Mouse (Mus musculus): ENCODE data around the gene Coasy. TPM values are rescaled to one million over a fixed set of nuclear protein-coding genes. Genes with fewer than 3 reads are reported as not detected.
"Not testable (repeated sequence)": the region's sequence is repeated elsewhere in the genome, so short reads cannot be mapped to it uniquely, and the experiment has no call there.

Coasy gene
- polyA plus RNA-seq, 1 experiment from 2014 or later, result 41.6 TPM

GRCm38 (mm10) chr11:101125008-101125407 lies 42.6 kb downstream of the Coasy start:
- ATAC-seq (ENCODE audit: low FRiP score, low read depth); H3K27me3 ChIP-seq: not testable (repeated sequence)
- peaks cover 50% of the 10 kb centered on the region for H3K36me3 ChIP-seq

GRCm38 (mm10) chr11:101127075-101127474 lies 44.7 kb downstream of the Coasy start:
- 93% methylated on average over 1 of the region's 1 CpGs for WGBS
- Histone ChIP-seq H3K4me1 (no peaks in the 10 kb centered on the region), H3K4me2 (replicated peaks) (no peak overlapping the region), H3K36me3 (peaks cover 50% of the 10 kb centered on the region), H3K9me3 (peaks cover 8% of the 10 kb centered on the region; the same call in 1 of the 2 replicates), H3K27ac (no peak overlapping the region), H3K9ac (no peak overlapping the region), H3K27me3 (no peaks in the 10 kb centered on the region), H3K4me3 (no peak overlapping the region)
- no peak for ATAC-seq (ENCODE audit: low FRiP score, low read depth)

More at GRCm38 (mm10) chr11:101125008-101125407, 42.6 kb downstream of the Coasy start:
- H3K27ac ChIP-seq; H3K4me2 ChIP-seq (replicated peaks); H3K9ac ChIP-seq; H3K9me3 ChIP-seq; H3K4me3 ChIP-seq: not testable (repeated sequence)
- 97% methylated on average over 9 of the region's 9 CpGs for WGBS
- H3K4me1 ChIP-seq, result peaks cover 12% of the 10 kb centered on the region

- H3K9ac ChIP-seq, result no peak overlapping the region
- no peak overlapping the region for H3K4me2 ChIP-seq (replicated peaks)
- no peaks in the 10 kb centered on the region for H3K4me1 ChIP-seq
- H3K27me3 ChIP-seq, result no peaks in the 10 kb centered on the region
- H3K27ac ChIP-seq, result no peak overlapping the region
- ATAC-seq (ENCODE audit: low FRiP score, low read depth), result no peak
- peaks cover 31% of the 10 kb centered on the region for H3K36me3 ChIP-seq
- 81% methylated on average over 11 of the region's 11 CpGs for WGBS
- H3K4me3 ChIP-seq, result no peak overlapping the region
- H3K9me3 ChIP-seq, result peaks cover 8% of the 10 kb centered on the region; the same call in 1 of the 2 replicates
These were observed 46.7 kb downstream of the Coasy start for GRCm38 (mm10) chr11:101128996-101129577.

- ATAC-seq (ENCODE audit: low FRiP score, low read depth), result no peak
- Histone ChIP-seq H3K27ac (no peak overlapping the region), H3K27me3 (no peaks in the 10 kb centered on the region), H3K4me1 (no peaks in the 10 kb centered on the region), H3K4me3 (no peak overlapping the region), H3K9ac (no peak overlapping the region), H3K4me2 (replicated peaks) (no peak overlapping the region), H3K36me3 (peaks cover 23% of the 10 kb centered on the region), H3K9me3 (peaks cover 8% of the 10 kb centered on the region; the same call in 1 of the 2 replicates)
- WGBS, result 38% methylated on average over 18 of the region's 18 CpGs
These were observed 47.8 kb downstream of the Coasy start for GRCm38 (mm10) chr11:101130056-101130756.

GRCm38 (mm10) chr11:101131187-101131586 lies 48.8 kb downstream of the Coasy start:
- WGBS, result 90% methylated on average over 2 of the region's 2 CpGs
- Histone ChIP-seq H3K27ac (no peak overlapping the region), H3K4me2 (replicated peaks) (no peak overlapping the region), H3K9ac (no peak overlapping the region), H3K36me3 (peaks cover 13% of the 10 kb centered on the region), H3K27me3 (no peaks in the 10 kb centered on the region), H3K4me1 (no peaks in the 10 kb centered on the region), H3K4me3 (no peak overlapping the region), H3K9me3 (peaks cover 8% of the 10 kb centered on the region; the same call in 1 of the 2 replicates)
- no peak for ATAC-seq (ENCODE audit: low FRiP score, low read depth)

- WGBS, result 90% methylated on average over 6 of the region's 6 CpGs
- Histone ChIP-seq H3K4me1 (no peaks in the 10 kb centered on the region), H3K9ac (no peak overlapping the region), H3K4me2 (replicated peaks) (no peak overlapping the region), H3K27ac (no peak overlapping the region), H3K4me3 (no peak overlapping the region), H3K27me3 (no peaks in the 10 kb centered on the region), H3K36me3 (peaks cover 8% of the 10 kb centered on the region), H3K9me3 (peaks cover 3% of the 10 kb centered on the region; the same call in 1 of the 2 replicates)
- ATAC-seq (ENCODE audit: low FRiP score, low read depth), result no peak
These were observed 49.3 kb downstream of the Coasy start for GRCm38 (mm10) chr11:101131701-101132100.

- no peak for ATAC-seq (ENCODE audit: low FRiP score, low read depth)
- no peak overlapping the region for H3K4me3 ChIP-seq
- no peaks in the 10 kb centered on the region for H3K27me3 ChIP-seq
- H3K4me1 ChIP-seq, result no peaks in the 10 kb centered on the region
- H3K9ac ChIP-seq, result no peak overlapping the region
- H3K36me3 ChIP-seq, result no peaks in the 10 kb centered on the region
- WGBS, result 76% methylated on average over 12 of the region's 12 CpGs
- no peaks in the 10 kb centered on the region for H3K9me3 ChIP-seq
- H3K4me2 ChIP-seq (replicated peaks), result no peak overlapping the region
- H3K27ac ChIP-seq, result no peak overlapping the region
These were observed 50.7 kb downstream of the Coasy start for GRCm38 (mm10) chr11:101133037-101133436.

GRCm38 (mm10) chr11:101134217-101134865 lies 52.0 kb downstream of the Coasy start:
- H3K9ac ChIP-seq, result no peak overlapping the region
- H3K9me3 ChIP-seq, result no peaks in the 10 kb centered on the region
- H3K4me3 ChIP-seq, result no peak overlapping the region
- no peak for ATAC-seq (ENCODE audit: low FRiP score, low read depth)
- WGBS, result 80% methylated on average over 13 of the region's 13 CpGs
- no peaks in the 10 kb centered on the region; the same call in 1 of the 2 replicates for H3K27me3 ChIP-seq
- H3K4me2 ChIP-seq (replicated peaks), result no peak overlapping the region
- no peaks in the 10 kb centered on the region for H3K36me3 ChIP-seq
- peaks cover 5% of the 10 kb centered on the region for H3K4me1 ChIP-seq
- no peak overlapping the region for H3K27ac ChIP-seq

Other genes with a start within 250 kb of the Coasy start
- 18.9 and 19.8 TPM in 2 replicates for gene Stat5b, start 231.8 kb upstream of the Coasy start, polyA plus RNA-seq (2015; fragmentation: Nextera tagmentation; extraction: Ambion mirVana)
- gene Stat5a, start 223.2 kb upstream of the Coasy start, polyA plus RNA-seq (2015; fragmentation: Nextera tagmentation; extraction: Ambion mirVana), result 5.2 and 5.7 TPM in 2 replicates
- gene Stat3, start 143.0 kb upstream of the Coasy start, polyA plus RNA-seq (2015; fragmentation: Nextera tagmentation; extraction: Ambion mirVana), result 42.4 and 50.3 TPM in 2 replicates
- 136 and 142 TPM in 2 replicates for gene Cavin1, start 111.7 kb upstream of the Coasy start, polyA plus RNA-seq (2015; fragmentation: Nextera tagmentation; extraction: Ambion mirVana)
- 34.0 and 34.4 TPM in 2 replicates for gene Atp6v0a1, start 73.1 kb upstream of the Coasy start, polyA plus RNA-seq (2015; fragmentation: Nextera tagmentation; extraction: Ambion mirVana)
- gene Naglu, start 12.6 kb upstream of the Coasy start, polyA plus RNA-seq (2015; fragmentation: Nextera tagmentation; extraction: Ambion mirVana), result 9.4 and 9.8 TPM in 2 replicates
- gene Hsd17b1, start 4.2 kb upstream of the Coasy start, polyA plus RNA-seq (2015; fragmentation: Nextera tagmentation; extraction: Ambion mirVana), result 0.28 TPM in 1 of 2 replicates, not detected in the other
- 44.1 and 50.5 TPM in 2 replicates for gene Mlx, start 4.7 kb downstream of the Coasy start, polyA plus RNA-seq (2015; fragmentation: Nextera tagmentation; extraction: Ambion mirVana)
- gene Psmc3ip, start 12.9 kb downstream of the Coasy start, polyA plus RNA-seq (2015; fragmentation: Nextera tagmentation; extraction: Ambion mirVana), result 43.0 and 44.5 TPM in 2 replicates
- gene Retreg3, start 37.3 kb downstream of the Coasy start, polyA plus RNA-seq (2015; fragmentation: Nextera tagmentation; extraction: Ambion mirVana), result 18.7 and 20.3 TPM in 2 replicates
- 70.5 and 71.1 TPM in 2 replicates for gene Tubg1, start 37.4 kb downstream of the Coasy start, polyA plus RNA-seq (2015; fragmentation: Nextera tagmentation; extraction: Ambion mirVana)
- gene Tubg2, start 73.3 kb downstream of the Coasy start, polyA plus RNA-seq (2015; fragmentation: Nextera tagmentation; extraction: Ambion mirVana), result 7.3 and 7.4 TPM in 2 replicates
- 0.27 and 0.46 TPM in 2 replicates for gene Cntnap1, start 88.0 kb downstream of the Coasy start, polyA plus RNA-seq (2015; fragmentation: Nextera tagmentation; extraction: Ambion mirVana)
- 6.6 and 7.3 TPM in 2 replicates for gene Plekhh3, start 88.8 kb downstream of the Coasy start, polyA plus RNA-seq (2015; fragmentation: Nextera tagmentation; extraction: Ambion mirVana)
- gene Ccr10, start 92.9 kb downstream of the Coasy start, polyA plus RNA-seq (2015; fragmentation: Nextera tagmentation; extraction: Ambion mirVana), result 0.10 TPM in 1 of 2 replicates, not detected in the other
- gene Ezh1, start 143.9 kb downstream of the Coasy start, polyA plus RNA-seq (2015; fragmentation: Nextera tagmentation; extraction: Ambion mirVana), result 14.6 and 17.5 TPM in 2 replicates
- 72.9 and 74.7 TPM in 2 replicates for gene Ramp2, start 163.5 kb downstream of the Coasy start, polyA plus RNA-seq (2015; fragmentation: Nextera tagmentation; extraction: Ambion mirVana)
- 104 and 109 TPM in 2 replicates for gene Vps25, start 171.1 kb downstream of the Coasy start, polyA plus RNA-seq (2015; fragmentation: Nextera tagmentation; extraction: Ambion mirVana)
- 8.5 and 10.2 TPM in 2 replicates for gene Wnk4, start 178.0 kb downstream of the Coasy start, polyA plus RNA-seq (2015; fragmentation: Nextera tagmentation; extraction: Ambion mirVana)
- 1.7 and 1.9 TPM in 2 replicates for gene Cntd1, start 196.4 kb downstream of the Coasy start, polyA plus RNA-seq (2015; fragmentation: Nextera tagmentation; extraction: Ambion mirVana)
- 172 and 175 TPM in 2 replicates for gene Coa3, start 196.5 kb downstream of the Coasy start, polyA plus RNA-seq (2015; fragmentation: Nextera tagmentation; extraction: Ambion mirVana)
- gene Becn1, start 219.7 kb downstream of the Coasy start, polyA plus RNA-seq (2015; fragmentation: Nextera tagmentation; extraction: Ambion mirVana), result 124 and 127 TPM in 2 replicates
- 136 and 144 TPM in 2 replicates for gene Psme3, start 233.6 kb downstream of the Coasy start, polyA plus RNA-seq (2015; fragmentation: Nextera tagmentation; extraction: Ambion mirVana)
- gene Aoc2, start 242.5 kb downstream of the Coasy start, polyA plus RNA-seq (2015; fragmentation: Nextera tagmentation; extraction: Ambion mirVana), result 1.4 TPM in 2 replicates
- 0.20 and 0.31 TPM in 2 replicates for gene Aoc3, start 248.0 kb downstream of the Coasy start, polyA plus RNA-seq (2015; fragmentation: Nextera tagmentation; extraction: Ambion mirVana)

All from limb, embryonic 13.5 days (tissue).